Mouse (Mus musculus) testis, adult 2 months (tissue): ENCODE results near the gene Cox10.

Source experiments
- CTCF ChIP-seq: fragments of 200-500 bp; IDR thresholded peaks from 2 replicates; pipeline ENCODE4 v1.5.1; 2012; ENCODE audit warnings: low read depth, mild to moderate bottlenecking, inconsistent platforms, low read length, moderate library complexity; ENCODE audit not compliant: control insufficient read depth, insufficient read depth, insufficient replicate concordance
- POLR2A ChIP-seq: fragments of 200-500 bp; IDR thresholded peaks from 2 replicates; pipeline ENCODE4 v1.6.1; 2012; ENCODE audit warnings: low read depth, mild to moderate bottlenecking, inconsistent platforms, low read length, moderate library complexity; ENCODE audit not compliant: control insufficient read depth

GRCm38 (mm10) chr11:64093058-64093457 lies 13.8 kb upstream of the Cox10 start:
- no peak for TF ChIP-seq POLR2A
- TF ChIP-seq CTCF = no peak
